Mouse (Mus musculus) stomach, embryonic 16.5 days (tissue): ENCODE results near the gene Gm11549. TPM values are rescaled to one million over a fixed set of nuclear protein-coding genes. Genes with fewer than 3 reads are reported as not detected.

Source experiments
- ATAC-seq: fragments of 200-750 bp; cut with Nextera tagmentation; 2 replicates; pipeline ENCODE4 v1.8.0; 2017; ENCODE audit warnings: moderate number of reproducible peaks, moderate TSS enrichment; ENCODE audit not compliant: insufficient read depth, low FRiP score
- H3K27ac ChIP-seq: fragments of 300-500 bp; sonication (generic); 2 replicates; pipeline ENCODE4 v1.5.1; 2014; ENCODE audit warnings: low read length
- H3K27me3 ChIP-seq: fragments of 300-500 bp; sonication (generic); 2 replicates; pipeline ENCODE4 v1.6.1; 2014; ENCODE audit warnings: low read length, control low read depth, mixed read lengths; ENCODE audit not compliant: control insufficient read depth, insufficient read depth
- H3K36me3 ChIP-seq: fragments of 300-500 bp; sonication (generic); 2 replicates; pipeline ENCODE4 v1.6.1; 2014; ENCODE audit warnings: low read length; ENCODE audit not compliant: control insufficient read depth, insufficient read depth
- H3K4me1 ChIP-seq: fragments of 300-500 bp; sonication (generic); 2 replicates; pipeline ENCODE4 v1.6.1; 2014; ENCODE audit warnings: low read length, control low read depth, mixed read lengths; ENCODE audit not compliant: control insufficient read depth, insufficient read depth
- H3K4me2 ChIP-seq: fragments of 300-500 bp; sonication (generic); 2 replicates; pipeline ENCODE4 v1.6.1; 2014; ENCODE audit warnings: low read depth, low read length, mixed read lengths
- H3K4me3 ChIP-seq: fragments of 300-500 bp; sonication (generic); replicated peaks from 2 replicates; pipeline ENCODE4 v1.5.1; 2014; ENCODE audit warnings: mild to moderate bottlenecking, low read length
- H3K9ac ChIP-seq: fragments of 300-500 bp; sonication (generic); 2 replicates; pipeline ENCODE4 v1.6.1; 2014; ENCODE audit warnings: low read length
- H3K9me3 ChIP-seq: fragments of 300-500 bp; sonication (generic); replicated peaks from 2 replicates; pipeline ENCODE4 v1.6.1; 2016; ENCODE audit warnings: low read length, control low read depth; ENCODE audit not compliant: control insufficient read depth
- WGBS: fragments of 180-500 bp; shearing (Covaris S2); extraction: QIAGEN DNeasy Blood & Tissue Kit; methylation state at CpG from one replicate; pipeline ENCODE4 v1.1.7; 2014; 5-methylcytosine and 5-hydroxymethylcytosine counted together
- polyA plus RNA-seq: library from polyadenylated mRNA; unstranded; fragments of >200 nt; fragmentation: Nextera tagmentation; extraction: Ambion mirVana; gene quantifications from 2 replicates; pipeline ENCODE4 v1.2.1, GENCODE M21; 2015

Gene Gm11549
- polyA plus RNA-seq, 1 experiment from 2014 or later, result 0.13 TPM

- WGBS, result 81% methylated on average over 8 of the region's 8 CpGs
- Histone ChIP-seq H3K9ac (no peak overlapping the region), H3K36me3 (no peaks in the 10 kb centered on the region), H3K27ac (no peak overlapping the region), H3K4me2 (no peak overlapping the region), H3K27me3 (no peaks in the 10 kb centered on the region; the same call in 1 of the 2 replicates), H3K9me3 (no peaks in the 10 kb centered on the region), H3K4me1 (peaks cover 4% of the 10 kb centered on the region; the same call in 1 of the 2 replicates), H3K4me3 (no peak overlapping the region)
- no peak for ATAC-seq
These were observed 20.6 kb downstream of the Gm11549 start for GRCm38 (mm10) chr3:36500976-36501375.

GRCm38 (mm10) chr3:36499418-36499817, 22.2 kb downstream of the Gm11549 start:
- no peaks in the 10 kb centered on the region for H3K36me3 ChIP-seq
- H3K27me3 ChIP-seq, result no peaks in the 10 kb centered on the region; the same call in 1 of the 2 replicates
- WGBS, result 94% methylated on average over 7 of the region's 7 CpGs
- no peak overlapping the region for H3K4me2 ChIP-seq
- no peaks in the 10 kb centered on the region for H3K9me3 ChIP-seq
- peaks cover 4% of the 10 kb centered on the region; the same call in 1 of the 2 replicates for H3K4me1 ChIP-seq
- no peak overlapping the region for H3K4me3 ChIP-seq
- no peak overlapping the region for H3K9ac ChIP-seq
- H3K27ac ChIP-seq, result no peak overlapping the region
- ATAC-seq, result no peak

GRCm38 (mm10) chr3:36498224-36498623, 23.4 kb downstream of the Gm11549 start:
- Histone ChIP-seq H3K27me3 (no peaks in the 10 kb centered on the region; the same call in 1 of the 2 replicates), H3K27ac (no peak overlapping the region), H3K4me3 (no peak overlapping the region), H3K4me1 (peaks cover 4% of the 10 kb centered on the region; the same call in 1 of the 2 replicates), H3K9ac (no peak overlapping the region), H3K4me2 (no peak overlapping the region), H3K36me3 (no peaks in the 10 kb centered on the region), H3K9me3 (no peaks in the 10 kb centered on the region)
- no peak for ATAC-seq
- 86% methylated on average over 6 of the region's 6 CpGs for WGBS

GRCm38 (mm10) chr3:36496746-36497145, 24.9 kb downstream of the Gm11549 start:
- H3K36me3 ChIP-seq, result no peaks in the 10 kb centered on the region

GRCm38 (mm10) chr3:36496273-36496672, 25.3 kb downstream of the Gm11549 start:
- H3K9ac ChIP-seq, result no peak overlapping the region
- H3K4me3 ChIP-seq, result no peak overlapping the region
- no peaks in the 10 kb centered on the region; the same call in 1 of the 2 replicates for H3K27me3 ChIP-seq
- H3K4me2 ChIP-seq, result no peak overlapping the region
- WGBS, result 86% methylated on average over 9 of the region's 9 CpGs
- no peaks in the 10 kb centered on the region for H3K9me3 ChIP-seq
- H3K4me1 ChIP-seq, result peaks cover 4% of the 10 kb centered on the region; the same call in 1 of the 2 replicates
- H3K27ac ChIP-seq, result no peak overlapping the region
- ATAC-seq, result no peak
- no peaks in the 10 kb centered on the region for H3K36me3 ChIP-seq

More at GRCm38 (mm10) chr3:36496746-36497145, 24.9 kb downstream of the Gm11549 start:
- Histone ChIP-seq H3K9me3 (no peaks in the 10 kb centered on the region), H3K9ac (peak overlapping the region; percentile 40; the same call in 1 of the 2 replicates), H3K4me1 (peaks cover 4% of the 10 kb centered on the region; the same call in 1 of the 2 replicates), H3K4me3 (no peak overlapping the region), H3K27ac (no peak overlapping the region), H3K27me3 (no peaks in the 10 kb centered on the region; the same call in 1 of the 2 replicates), H3K4me2 (0 out of 2 replicates have a peak overlapping the region, but pooled peaks have one; percentile 9)
- ATAC-seq, result no peak
- WGBS, result 18% methylated on average over 14 of the region's 14 CpGs

GRCm38 (mm10) chr3:36495436-36495835, 26.2 kb downstream of the Gm11549 start:
- Histone ChIP-seq H3K9me3 (no peaks in the 10 kb centered on the region), H3K4me3 (0 out of 2 replicates have a peak overlapping the region, but pooled peaks have one; percentile 13), H3K4me2 (peak overlapping the region; percentile 39), H3K9ac (no peak overlapping the region; the same call in 1 of the 2 replicates), H3K27me3 (no peaks in the 10 kb centered on the region; the same call in 1 of the 2 replicates), H3K36me3 (no peaks in the 10 kb centered on the region), H3K27ac (no peak overlapping the region), H3K4me1 (peaks cover 4% of the 10 kb centered on the region; the same call in 1 of the 2 replicates)
- peak; percentile 57; the same call in 1 of the 2 replicates for ATAC-seq
- WGBS, result 12% methylated on average over 6 of the region's 6 CpGs

- H3K9me3 ChIP-seq, result no peaks in the 10 kb centered on the region
- H3K4me3 ChIP-seq, result no peak overlapping the region
- no peaks in the 10 kb centered on the region for H3K36me3 ChIP-seq
- ATAC-seq, result no peak
- peaks cover 4% of the 10 kb centered on the region; the same call in 1 of the 2 replicates for H3K4me1 ChIP-seq
- WGBS, result 77% methylated on average over 2 of the region's 2 CpGs
- H3K4me2 ChIP-seq, result no peak overlapping the region
- no peaks in the 10 kb centered on the region; the same call in 1 of the 2 replicates for H3K27me3 ChIP-seq
- no peak overlapping the region for H3K27ac ChIP-seq
- H3K9ac ChIP-seq, result no peak overlapping the region
These were observed 27.0 kb downstream of the Gm11549 start for GRCm38 (mm10) chr3:36494613-36495012.

- no peak overlapping the region for H3K4me3 ChIP-seq
- no peaks in the 10 kb centered on the region for H3K9me3 ChIP-seq
- no peak for ATAC-seq
- no peaks in the 10 kb centered on the region; the same call in 1 of the 2 replicates for H3K27me3 ChIP-seq
- H3K4me1 ChIP-seq, result peaks cover 4% of the 10 kb centered on the region; the same call in 1 of the 2 replicates
- H3K9ac ChIP-seq, result no peak overlapping the region
- no peak overlapping the region for H3K4me2 ChIP-seq
- no peaks in the 10 kb centered on the region for H3K36me3 ChIP-seq
- H3K27ac ChIP-seq, result no peak overlapping the region
- 37% methylated on average over 6 of the region's 6 CpGs for WGBS
These were observed 27.9 kb downstream of the Gm11549 start for GRCm38 (mm10) chr3:36493641-36494283.

- Histone ChIP-seq H3K9ac (no peak overlapping the region), H3K36me3 (no peaks in the 10 kb centered on the region), H3K4me3 (no peak overlapping the region), H3K4me1 (peaks cover 4% of the 10 kb centered on the region; the same call in 1 of the 2 replicates), H3K27me3 (no peaks in the 10 kb centered on the region; the same call in 1 of the 2 replicates), H3K27ac (no peak overlapping the region), H3K9me3 (no peaks in the 10 kb centered on the region), H3K4me2 (no peak overlapping the region)
- no peak for ATAC-seq
- 74% methylated on average over 9 of the region's 9 CpGs for WGBS
These were observed 28.8 kb downstream of the Gm11549 start for GRCm38 (mm10) chr3:36492716-36493391.
